In genomic region chr13:84693462-84693861, GRCm38 (mm10) we compare ENCODE assay signal across 28 mouse cellular contexts.
DNase-seq lines count a peak whose midpoint lies in the region; ATAC-seq and TF ChIP-seq lines count a peak whose summit lies in the region.
"Had no signal": no experiment of that assay in that cellular context is flagged by ENCODE, and none has a peak within 500 bp of the region (broad histone marks: within the 10 kb centered on the region; RNA-seq: fewer than 3 reads in every experiment).

No protein-coding gene starts in this region.

- ATAC-seq in frontal cortex, adult (ENCODE audit: low TSS enrichment): peak; percentile 80
- ATAC-seq in limb, embryonic 14.5 days (ENCODE audit: low FRiP score, low read depth): no peak
- ATAC-seq: forebrain, postnatal 0 days had no signal

- DNase-seq in frontal cortex, postnatal 14 days (ENCODE audit: low spot score in 2 of 2): no peak
- peak; percentile 2 for DNase-seq in NIH3T3 (ENCODE audit: low read depth)
- peak; percentile 47 for DNase-seq in brain, adult 2 months (ENCODE audit: low read depth, low spot score)
- DNase-seq in limb, embryonic 14.5 days (ENCODE audit: low spot score): peak; percentile 63
- no peak for DNase-seq in yolk sac, embryonic 10.5 days (ENCODE audit: low spot score)
- DNase-seq in neural tube, embryonic 10.5 days (ENCODE audit: extremely low spot score, low spot score): no peak
- DNase-seq: adrenal gland, postnatal 10 days; adrenal gland, postnatal 36 days; B cell, adult 2 months; cerebellum, adult 11-12 months; cerebellum, adult 8-10 months; cerebellum, postnatal 10 days; cerebellum, postnatal 36 days; embryo, embryonic 11 days; forebrain, postnatal 0 days; gastrocnemius, adult 2 months; gastrocnemius, postnatal 14 days; heart, adult 11 months had no signal

- no peak overlapping the region for H3K9ac ChIP-seq in limb, embryonic 14.5 days (ENCODE audit: low read depth, low read length, severe bottlenecking)
- H3K9ac ChIP-seq: embryonic facial prominence, embryonic 13.5 days; forebrain, embryonic 12.5 days; forebrain, postnatal 0 days; hindbrain, embryonic 12.5 days; hindbrain, embryonic 15.5 days had no signal

- H3K36me3 ChIP-seq in limb, embryonic 14.5 days (ENCODE audit: control insufficient read depth, insufficient read depth, low read length): no peaks in the 10 kb centered on the region
- H3K36me3 ChIP-seq: embryonic facial prominence, embryonic 10.5 days; embryonic facial prominence, embryonic 13.5 days; forebrain, embryonic 12.5 days; G1E; hindbrain, embryonic 12.5 days; hindbrain, embryonic 15.5 days had no signal

- H3K4me2 ChIP-seq in limb, embryonic 14.5 days (replicated peaks; ENCODE audit: low read depth, low read length, severe bottlenecking): no peak overlapping the region
- H3K4me2 ChIP-seq: embryonic facial prominence, embryonic 13.5 days; forebrain, embryonic 12.5 days; heart, embryonic 11.5 days; hindbrain, embryonic 12.5 days; hindbrain, embryonic 15.5 days had no signal

- WGBS in limb, embryonic 14.5 days: 54% methylated on average over 2 of the region's 2 CpGs

- TF ChIP-seq POLR2A in limb, embryonic 14.5 days (IDR thresholded peaks at IDR 0.05; ENCODE audit: borderline replicate concordance, extremely low read depth, insufficient read depth, insufficient read length): no peak

- H3K27ac ChIP-seq in limb, embryonic 14.5 days (replicated peaks; ENCODE audit: low read depth, low read length): no peak overlapping the region
- H3K27ac ChIP-seq: embryonic facial prominence, embryonic 10.5 days; embryonic facial prominence, embryonic 13.5 days; forebrain, embryonic 12.5 days; gastrocnemius, adult 2 months; hindbrain, embryonic 12.5 days; hindbrain, embryonic 15.5 days had no signal

- no peaks in the 10 kb centered on the region for H3K9me3 ChIP-seq in limb, embryonic 14.5 days (ENCODE audit: control insufficient read depth, low read length)
- H3K9me3 ChIP-seq: embryonic facial prominence, embryonic 10.5 days; embryonic facial prominence, embryonic 13.5 days; forebrain, embryonic 12.5 days; G1E; hindbrain, embryonic 12.5 days; hindbrain, embryonic 15.5 days had no signal

- H3K4me3 ChIP-seq in limb, embryonic 14.5 days (replicated peaks; ENCODE audit: low read length): no peak overlapping the region
- H3K4me3 ChIP-seq: embryonic facial prominence, embryonic 10.5 days; embryonic facial prominence, embryonic 13.5 days; erythroblast, embryonic 14.5 days; forebrain, embryonic 12.5 days; gastrocnemius, adult 2 months; hindbrain, embryonic 12.5 days; hindbrain, embryonic 15.5 days had no signal

- H3K27me3 ChIP-seq in limb, embryonic 14.5 days (ENCODE audit: control insufficient read depth, insufficient read depth, low read length): no peaks in the 10 kb centered on the region
- H3K27me3 ChIP-seq: CH12.LX; embryonic facial prominence, embryonic 13.5 days; forebrain, embryonic 12.5 days; hindbrain, embryonic 12.5 days; hindbrain, embryonic 15.5 days had no signal

- H3K4me1 ChIP-seq in limb, embryonic 14.5 days (ENCODE audit: control insufficient read depth, insufficient read depth, low read length): no peaks in the 10 kb centered on the region
- H3K4me1 ChIP-seq: embryonic facial prominence, embryonic 10.5 days; embryonic facial prominence, embryonic 13.5 days; forebrain, embryonic 12.5 days; hindbrain, embryonic 12.5 days; hindbrain, embryonic 15.5 days had no signal

Comparison
In these comparisons a context has a peak if more than half of its experiments do, and no peak if none do; other contexts are left out.
1. DNase-seq: peak in NIH3T3 (single experiment), brain, adult 2 months (single experiment) and limb, embryonic 14.5 days (single experiment); none in frontal cortex, postnatal 14 days (0 of 2), yolk sac, embryonic 10.5 days (single experiment) and neural tube, embryonic 10.5 days (single experiment).